Mouse (Mus musculus): ENCODE measurements around the gene Osbpl9. TPM values are rescaled to one million over a fixed set of nuclear protein-coding genes. Genes with fewer than 3 reads are reported as not detected.

Gene Osbpl9
- total RNA-seq, 2 experiments from 2014 or later = 56.2 to 59.7 TPM

DNA sequence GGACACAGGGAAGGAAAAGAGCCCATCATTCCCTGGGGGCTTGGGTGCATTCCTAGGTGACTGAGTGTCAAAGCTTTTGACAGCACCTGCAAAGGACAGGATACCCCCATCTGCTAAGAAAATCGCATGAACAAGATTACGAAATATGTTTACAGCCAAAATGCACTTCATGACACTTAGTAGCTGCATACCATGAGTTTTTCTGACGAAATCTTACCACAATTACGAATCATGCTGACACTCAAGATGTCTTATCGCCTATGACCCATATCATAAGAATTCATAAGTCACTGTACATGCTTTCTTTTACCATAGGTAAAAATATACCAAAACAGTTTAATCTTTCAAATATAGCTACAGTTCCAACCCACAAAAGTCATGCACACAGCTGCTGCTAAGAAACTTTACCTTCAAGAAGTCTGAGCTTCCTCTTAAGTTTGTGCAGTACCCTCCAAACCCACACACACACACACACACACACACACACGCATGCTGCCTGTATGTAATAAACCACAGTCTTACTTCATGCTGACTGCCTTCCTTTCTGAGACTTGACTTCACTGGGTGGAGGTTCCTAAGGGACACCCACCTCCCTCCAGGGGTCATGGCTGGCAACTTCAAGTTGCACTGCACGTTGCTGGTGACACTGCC lies 65.5 kb downstream of the Osbpl9 start:
- DNase-seq (ENCODE audit: low spot score in 2 of 2) = no peak

DNA sequence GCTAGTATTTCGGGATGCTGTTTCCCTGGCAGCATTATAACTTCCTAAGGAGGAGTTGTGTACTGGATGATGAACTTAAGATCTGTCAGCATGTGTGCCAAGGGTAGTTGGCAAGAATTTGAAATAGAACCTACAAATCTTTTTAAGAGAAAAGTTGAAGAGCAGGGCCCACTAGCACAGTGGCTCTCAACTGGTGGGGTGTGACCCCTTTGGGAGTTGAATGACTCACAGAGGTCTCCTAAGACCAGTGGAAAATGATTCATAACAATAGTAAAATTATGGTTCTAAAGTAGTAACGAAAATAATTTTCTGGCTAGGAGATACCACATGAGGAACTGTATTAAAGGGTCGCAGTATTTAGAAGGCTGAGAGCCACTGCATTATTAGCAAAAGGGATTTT lies 67.1 kb downstream of the Osbpl9 start:
- no peak for DNase-seq (ENCODE audit: low spot score in 2 of 2)

DNA sequence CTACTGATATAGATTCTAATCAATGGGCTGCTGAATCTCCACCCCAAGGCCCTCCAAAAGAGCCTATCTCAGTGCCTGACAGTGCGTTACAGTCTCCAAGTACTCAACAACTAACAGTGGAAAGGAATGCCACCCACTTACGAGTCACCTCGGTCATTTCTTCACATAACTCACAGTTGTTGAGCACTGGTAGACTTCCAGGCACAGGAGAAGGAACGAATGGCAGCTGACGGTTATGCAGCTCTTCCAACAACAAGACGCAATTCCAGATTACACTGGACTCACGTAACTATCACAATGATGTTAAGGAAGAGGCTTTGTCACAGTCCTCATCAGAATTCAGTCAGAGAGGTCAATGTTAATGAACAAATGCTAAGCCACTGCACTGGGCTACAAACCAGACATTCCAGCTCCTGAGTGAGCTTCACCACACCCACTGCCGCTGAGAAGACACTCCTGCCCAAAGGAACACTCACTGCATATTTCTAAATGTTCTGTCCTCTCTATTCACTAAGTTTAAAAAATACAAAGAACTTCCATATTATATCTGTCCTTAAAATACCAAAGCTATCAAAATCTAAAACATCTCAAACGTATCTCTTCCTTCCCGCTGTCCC lies 70.7 kb downstream of the Osbpl9 start:
- DNase-seq (ENCODE audit: low spot score in 2 of 2) = no peak

DNA sequence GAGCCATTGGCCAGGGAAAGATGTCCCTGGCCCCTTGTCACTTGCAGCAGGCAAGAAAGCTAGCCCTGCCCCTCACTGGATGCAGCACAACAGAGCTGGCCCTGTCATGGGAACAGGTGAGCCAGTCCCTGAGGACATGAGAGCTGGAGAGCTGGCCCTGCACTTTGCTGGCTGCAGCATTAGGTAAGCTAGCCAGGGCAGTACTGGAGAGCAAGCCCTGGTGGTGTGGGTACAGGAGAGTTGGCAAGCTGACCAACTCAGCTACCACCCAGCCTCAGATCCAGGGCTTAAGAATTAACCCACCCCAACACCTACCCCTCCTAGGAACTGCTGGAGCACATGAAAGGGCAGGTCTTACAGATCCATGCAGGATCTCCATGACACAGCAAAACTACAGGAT lies 73.1 kb downstream of the Osbpl9 start:
- DNase-seq (ENCODE audit: low spot score in 2 of 2) = no peak

DNA sequence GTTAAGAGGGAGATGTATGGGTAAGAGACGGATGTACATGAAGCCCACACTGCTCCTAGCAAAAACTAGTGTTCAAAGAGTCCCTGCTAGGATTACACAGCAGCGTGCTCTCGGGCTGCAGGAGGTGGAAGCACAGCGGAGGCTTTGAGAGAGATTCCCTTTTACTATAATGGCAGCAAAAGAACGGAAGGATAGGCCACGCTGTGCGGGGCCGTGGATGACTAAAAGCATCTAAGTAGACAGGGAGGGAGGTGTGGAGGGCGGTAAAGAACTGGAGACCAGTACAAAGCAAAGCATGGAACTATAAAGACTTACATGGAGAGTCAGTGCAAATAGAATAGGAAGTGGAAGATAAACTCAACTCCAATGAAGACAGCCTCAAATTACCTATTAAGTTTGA lies 74.1 kb downstream of the Osbpl9 start:
- DNase-seq (ENCODE audit: low spot score in 2 of 2) = no peak

DNA sequence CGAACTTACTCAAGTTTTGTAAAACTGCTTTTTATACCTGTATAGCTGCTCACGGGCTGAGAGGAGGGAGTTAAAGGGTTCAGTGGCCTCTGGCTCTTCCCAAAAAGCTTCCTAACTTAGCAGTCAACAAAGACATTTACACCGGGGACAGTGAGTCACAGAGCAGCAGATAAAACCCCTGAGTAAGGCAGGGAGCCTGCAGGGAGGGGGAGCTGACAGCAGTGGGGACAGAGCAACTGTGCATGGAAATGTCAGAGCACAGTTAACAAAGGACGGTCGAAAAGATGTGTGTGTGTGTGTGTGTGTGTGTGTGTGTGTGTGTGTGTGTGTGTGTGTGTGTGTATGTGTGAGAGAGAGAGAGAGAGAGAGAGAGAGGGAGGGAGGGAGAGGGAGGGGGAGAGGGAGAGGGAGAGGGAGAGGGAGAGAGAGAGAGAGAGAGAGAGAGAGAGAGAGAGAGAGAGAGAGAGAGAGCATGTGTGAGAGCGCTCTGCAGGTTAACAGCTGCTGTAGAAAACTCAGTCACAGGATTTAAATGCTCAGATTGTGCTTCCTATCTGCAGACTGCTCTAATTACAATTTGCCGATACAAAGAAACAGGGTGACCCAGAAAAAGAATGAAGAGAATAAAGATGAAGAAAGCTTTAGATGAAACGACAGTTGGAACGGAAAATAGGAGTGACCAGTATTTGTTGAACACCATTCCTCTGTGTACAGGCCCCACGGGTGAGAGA lies 75.1 kb downstream of the Osbpl9 start:
- no peak for DNase-seq (ENCODE audit: low spot score in 2 of 2)

DNA sequence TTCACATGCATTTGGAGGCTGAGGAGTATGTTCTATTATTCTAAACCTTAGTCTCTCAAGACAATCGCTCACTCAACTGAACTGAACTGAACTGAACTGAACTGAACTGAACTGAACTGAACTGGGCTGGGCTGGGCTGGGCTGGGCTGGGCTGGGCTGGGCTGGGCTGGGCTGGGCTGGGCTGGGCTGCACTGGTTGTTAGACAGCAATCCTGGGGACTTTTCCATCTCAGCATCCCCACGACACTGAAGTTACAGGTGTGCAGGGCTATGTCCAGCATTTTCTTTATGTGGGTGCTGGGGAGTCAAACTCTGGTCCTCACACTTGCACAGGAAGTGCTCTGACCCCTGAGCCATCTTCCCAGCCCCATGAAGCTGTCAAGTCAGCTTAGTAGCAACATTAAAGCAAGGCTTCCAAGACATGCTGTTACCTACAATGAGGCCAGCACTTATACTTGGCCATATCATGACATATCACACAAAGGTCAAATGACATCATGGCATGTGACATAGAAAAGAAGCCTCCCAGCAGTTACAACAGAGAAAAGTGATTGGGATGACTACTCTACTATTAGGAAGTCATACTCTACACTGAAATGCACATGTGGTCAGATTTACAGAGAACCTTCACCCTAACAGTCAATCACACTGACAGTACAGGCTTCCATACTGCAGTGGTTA lies 76.2 kb downstream of the Osbpl9 start:
- no peak for DNase-seq (ENCODE audit: low spot score in 2 of 2)

DNA sequence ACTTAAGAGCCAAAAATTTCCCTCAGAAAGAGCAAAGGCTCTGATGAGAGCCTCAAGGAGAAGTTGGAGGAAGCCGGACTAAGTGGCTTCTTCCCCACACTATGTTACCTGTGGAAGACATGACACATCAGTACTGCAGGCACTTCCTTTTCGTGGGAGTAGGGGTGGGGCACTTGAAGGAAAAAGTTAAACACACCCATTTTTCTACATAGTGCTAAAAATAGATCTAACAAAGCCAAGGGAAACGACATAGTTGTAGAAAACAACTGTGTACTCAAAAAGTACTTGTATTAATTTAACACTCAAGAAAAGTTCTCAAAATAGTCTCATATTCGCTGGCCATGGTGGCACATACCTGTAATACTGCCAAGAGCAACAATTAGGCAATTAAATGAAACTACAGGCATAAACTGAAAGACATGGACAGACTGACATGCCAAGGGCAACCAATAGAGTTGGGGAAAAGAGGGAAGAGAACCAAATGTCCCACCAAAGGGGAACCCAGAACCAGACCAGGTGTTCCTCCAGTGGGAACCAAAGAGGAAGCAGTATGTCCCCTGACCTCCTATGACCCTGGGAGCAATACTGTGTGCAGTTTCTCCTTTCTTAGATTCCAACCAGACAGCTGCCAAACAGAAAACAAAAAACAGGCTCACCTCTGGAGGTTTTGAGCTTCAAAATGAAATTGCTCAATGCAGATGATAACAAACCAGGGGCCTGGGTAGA lies 79.1 kb downstream of the Osbpl9 start:
- DNase-seq (ENCODE audit: low spot score in 2 of 2) = no peak

DNA sequence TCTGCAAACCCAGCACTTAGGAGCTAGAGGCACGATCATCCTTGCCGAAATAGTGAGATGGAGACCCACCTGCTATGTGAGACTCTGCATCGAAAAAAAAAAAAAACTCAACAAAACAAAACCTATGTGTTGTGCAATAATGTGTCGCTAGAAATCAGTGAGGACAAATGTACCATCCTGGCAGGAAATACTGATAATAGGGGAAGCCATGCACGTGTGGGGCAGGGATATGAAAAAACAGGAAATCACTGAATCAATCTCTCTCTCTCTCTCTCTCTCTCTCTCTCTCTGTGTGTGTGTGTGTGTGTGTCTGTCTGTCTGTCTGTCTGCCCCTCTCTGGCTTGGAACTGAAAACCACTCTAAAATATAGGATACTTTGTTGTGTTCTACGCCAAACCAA lies 81.3 kb downstream of the Osbpl9 start:
- no peak for DNase-seq (ENCODE audit: low spot score in 2 of 2)

DNA sequence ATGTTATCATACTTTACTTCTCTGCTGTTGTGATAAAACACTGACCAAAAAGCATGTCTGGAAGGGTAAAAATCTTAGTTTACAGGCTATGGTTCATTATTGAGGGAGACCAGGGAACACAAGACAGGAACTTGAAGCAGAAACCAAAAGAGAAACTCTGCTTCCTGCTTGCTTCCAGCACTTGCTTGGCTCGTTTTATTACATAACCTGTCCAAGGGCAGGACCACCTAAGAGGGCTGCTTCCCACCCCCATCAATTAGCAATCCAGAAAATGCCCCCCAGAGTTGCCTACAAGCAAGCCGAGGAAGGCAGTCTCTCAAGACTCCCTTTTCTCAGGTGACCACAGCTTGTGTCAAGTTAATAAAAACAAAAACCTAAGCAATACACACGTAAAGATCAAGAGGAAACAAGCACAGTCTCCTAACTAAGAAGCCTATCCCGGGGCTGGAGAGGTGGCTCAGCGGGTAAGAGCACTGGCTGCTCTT lies 82.4 kb downstream of the Osbpl9 start:
- no peak for DNase-seq (ENCODE audit: low spot score in 2 of 2)

DNA sequence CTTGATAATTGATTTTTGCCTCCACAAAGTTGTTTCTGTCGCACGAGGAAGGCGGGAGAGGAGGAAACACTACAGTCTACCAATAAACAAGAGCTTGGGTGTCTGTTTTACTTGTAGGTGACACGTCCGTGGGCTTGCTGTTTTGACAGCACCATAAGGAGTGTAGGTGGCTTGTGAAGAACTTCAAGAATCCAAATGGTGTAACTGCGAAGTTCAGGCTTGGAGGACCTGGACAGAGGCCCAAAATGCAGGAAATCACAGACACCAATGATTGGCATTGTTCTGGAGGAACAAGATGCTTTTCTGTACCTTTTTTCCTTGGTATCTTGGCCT lies 83.8 kb downstream of the Osbpl9 start:
- peak in 1 of 2 experiments; percentile 59 for DNase-seq (ENCODE audit: low spot score in 2 of 2)

DNA sequence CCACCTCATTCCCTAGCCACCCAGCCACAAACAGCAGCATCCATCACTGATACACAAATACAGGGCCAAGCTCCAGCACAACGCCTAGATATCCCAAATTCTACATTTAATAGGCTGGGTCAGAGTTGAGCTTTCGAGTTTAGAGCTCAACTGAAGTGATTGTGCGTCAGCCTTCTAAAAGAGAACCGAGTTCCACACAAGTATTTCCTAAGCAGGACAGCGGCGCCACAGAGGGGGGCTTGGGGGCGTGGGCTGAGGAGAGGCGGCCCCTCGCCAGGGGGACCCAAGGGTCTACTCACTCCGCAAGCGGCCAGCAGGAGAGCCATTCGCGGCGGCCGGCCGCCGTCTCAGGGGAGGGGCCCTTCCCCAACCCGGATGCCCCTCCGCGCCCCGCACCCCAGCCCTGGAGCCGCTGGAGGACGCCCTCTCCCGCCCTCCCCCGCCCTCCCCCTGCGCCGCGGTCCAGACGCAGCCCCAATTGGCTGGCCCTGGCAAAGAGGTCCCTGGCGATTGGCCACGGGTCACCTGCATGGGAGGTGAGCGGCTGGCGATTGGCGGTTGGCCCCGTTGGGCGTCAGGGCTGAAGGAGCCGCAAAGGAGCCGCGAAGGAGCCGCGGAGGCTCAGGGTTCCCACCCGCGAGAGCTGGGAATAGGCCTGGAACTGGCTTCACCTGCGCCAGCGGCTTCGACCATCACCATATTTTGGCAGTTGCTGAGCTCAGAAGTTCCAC lies 84.3 kb downstream of the Osbpl9 start:
- DNase-seq (ENCODE audit: low spot score in 2 of 2) = peak; percentile 63 to 76

DNA sequence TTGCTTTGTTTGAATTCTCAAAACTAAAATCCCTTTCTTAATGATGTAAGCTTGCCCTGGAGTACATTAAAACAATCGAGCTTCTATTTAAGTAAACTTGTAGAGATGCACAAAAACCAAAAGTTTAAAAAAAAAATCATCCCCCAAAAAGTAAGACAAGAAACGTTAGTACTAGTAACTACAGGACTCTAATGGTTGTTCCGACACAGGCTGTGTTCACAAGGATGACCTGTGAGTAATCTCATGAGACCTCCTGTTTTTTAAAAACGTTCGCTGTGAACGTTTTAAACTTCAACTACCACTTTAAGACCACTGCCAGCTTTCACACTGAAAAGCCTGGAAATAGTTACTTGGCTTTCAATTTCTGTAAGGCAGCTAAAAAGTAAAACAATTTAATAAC lies 85.1 kb downstream of the Osbpl9 start:
- no peak for DNase-seq (ENCODE audit: low spot score in 2 of 2)

DNA sequence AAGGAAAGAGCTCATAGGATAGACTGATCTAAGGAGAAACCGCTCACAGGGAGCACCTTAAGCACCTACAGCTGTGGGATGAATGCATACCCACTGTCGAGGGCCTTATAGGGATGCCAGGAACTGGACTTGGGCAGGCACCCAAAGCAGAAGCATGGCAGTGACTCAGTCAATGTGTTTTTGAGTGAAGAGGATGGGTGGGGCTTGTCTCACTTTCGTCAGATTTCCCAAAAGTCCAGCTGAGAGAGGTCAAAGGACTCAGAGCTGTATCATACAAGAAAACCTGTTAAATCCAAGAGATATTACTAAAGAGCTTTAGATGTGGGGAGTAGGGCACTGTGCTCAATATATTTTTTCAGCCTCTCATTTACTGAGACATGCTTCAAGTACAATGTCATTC lies 85.6 kb downstream of the Osbpl9 start:
- no peak for DNase-seq (ENCODE audit: low spot score in 2 of 2)

DNA sequence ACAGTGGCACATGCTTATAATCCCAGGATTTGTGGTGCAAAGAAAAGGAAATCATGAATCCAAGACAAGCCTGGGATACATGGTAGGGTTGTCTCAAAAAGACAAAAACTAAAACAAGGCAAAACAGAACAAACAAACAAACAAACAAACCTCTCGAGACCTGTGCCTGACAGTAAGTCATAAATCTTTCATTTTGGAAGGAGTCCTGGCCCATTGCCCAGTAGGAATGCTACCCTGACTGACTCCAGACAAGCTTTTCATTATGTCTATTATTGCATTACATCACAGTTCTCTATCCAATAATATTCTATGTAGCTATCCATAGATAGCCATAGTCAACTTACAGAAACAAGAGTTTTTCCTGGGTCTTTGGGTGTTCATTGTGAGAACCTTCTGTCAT lies 86.3 kb downstream of the Osbpl9 start:
- no peak for DNase-seq (ENCODE audit: low spot score in 2 of 2)

DNA sequence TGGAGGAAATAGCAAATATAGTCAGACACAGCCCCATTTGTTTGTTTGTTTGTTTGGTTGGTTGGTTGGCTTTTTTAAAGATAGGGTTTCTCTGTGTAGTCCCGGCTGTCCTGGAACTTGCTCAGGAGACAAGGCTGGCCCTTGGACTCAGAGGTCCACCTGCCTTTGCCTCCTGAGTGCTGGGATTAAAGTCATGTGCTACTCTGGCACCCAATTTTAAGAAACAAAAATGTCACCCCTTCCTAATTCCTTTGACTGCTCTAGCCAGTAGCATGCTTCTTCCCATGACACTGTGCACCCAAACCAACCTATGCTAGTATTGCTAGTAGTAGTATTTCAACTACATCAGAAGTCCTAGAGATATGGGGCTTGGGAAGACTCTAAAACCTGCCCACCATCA lies 87.8 kb downstream of the Osbpl9 start:
- DNase-seq (ENCODE audit: low spot score in 2 of 2) = no peak

DNA sequence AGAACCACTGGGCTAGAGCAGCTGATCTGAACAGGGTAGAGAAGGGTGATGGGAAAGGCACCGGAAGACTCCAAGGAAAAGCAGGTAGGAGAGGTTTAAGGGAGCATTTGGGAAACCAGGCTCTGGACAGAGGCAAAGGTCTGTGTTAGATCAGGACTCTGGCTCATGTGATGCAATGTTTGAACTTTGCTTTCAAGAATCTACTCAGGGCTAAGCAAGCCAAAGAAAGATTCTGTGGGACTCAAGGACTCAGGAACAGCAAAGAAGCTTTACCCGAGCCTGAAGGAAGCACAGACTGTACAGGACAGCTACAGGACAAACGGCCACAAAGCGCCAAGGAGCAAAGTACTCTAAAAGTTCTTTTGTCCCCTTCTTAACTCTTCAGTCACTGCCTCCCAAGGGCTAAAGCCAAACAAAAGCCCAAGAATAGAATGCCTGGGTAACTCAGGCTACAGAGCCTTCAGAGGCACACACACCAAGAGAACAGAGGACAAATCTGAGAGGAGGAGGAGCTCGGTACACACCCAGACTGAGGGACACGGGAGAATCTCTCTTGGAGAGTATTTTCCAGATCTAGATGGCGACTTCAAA lies 89.1 kb downstream of the Osbpl9 start:
- no peak for DNase-seq (ENCODE audit: low spot score in 2 of 2)

DNA sequence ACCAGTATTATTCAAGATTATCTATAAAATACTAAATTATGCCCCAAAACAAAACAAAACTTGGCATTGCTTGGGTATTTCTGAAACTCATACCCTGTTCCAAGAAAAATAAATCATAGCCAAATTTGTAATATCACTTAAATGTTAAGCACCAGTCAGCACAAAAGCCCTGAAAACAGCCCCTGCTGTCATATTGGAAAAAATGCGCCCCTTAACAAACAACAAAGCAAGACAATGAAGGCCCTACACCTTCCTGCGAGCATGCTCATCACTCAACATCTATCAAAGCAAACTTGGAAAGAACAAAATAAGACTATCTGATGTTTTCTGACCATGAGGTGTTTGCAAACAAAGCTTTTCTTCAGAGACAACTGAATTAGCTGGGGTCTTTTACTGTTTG lies 91.1 kb downstream of the Osbpl9 start:
- no peak for DNase-seq (ENCODE audit: low spot score in 2 of 2)

DNA sequence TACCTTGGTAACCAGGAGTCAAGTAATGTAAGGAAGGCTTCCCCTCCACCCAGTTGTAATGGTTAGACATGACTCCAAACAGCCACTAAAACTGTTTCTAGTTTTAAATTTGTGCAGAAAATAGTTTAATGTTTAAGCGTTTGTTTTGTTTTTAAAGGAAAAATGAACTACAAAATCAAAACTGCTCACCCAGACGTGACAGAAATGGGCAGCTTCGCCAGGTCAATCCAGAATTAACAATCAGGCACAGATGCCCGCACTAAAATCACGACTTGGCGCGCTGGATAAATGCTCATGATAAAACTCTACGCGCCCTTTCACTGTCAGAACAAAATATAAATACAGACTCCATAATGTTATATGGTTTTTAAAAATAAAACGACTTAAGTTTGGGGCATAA lies 92.4 kb downstream of the Osbpl9 start:
- no peak for DNase-seq (ENCODE audit: low spot score in 2 of 2)

DNA sequence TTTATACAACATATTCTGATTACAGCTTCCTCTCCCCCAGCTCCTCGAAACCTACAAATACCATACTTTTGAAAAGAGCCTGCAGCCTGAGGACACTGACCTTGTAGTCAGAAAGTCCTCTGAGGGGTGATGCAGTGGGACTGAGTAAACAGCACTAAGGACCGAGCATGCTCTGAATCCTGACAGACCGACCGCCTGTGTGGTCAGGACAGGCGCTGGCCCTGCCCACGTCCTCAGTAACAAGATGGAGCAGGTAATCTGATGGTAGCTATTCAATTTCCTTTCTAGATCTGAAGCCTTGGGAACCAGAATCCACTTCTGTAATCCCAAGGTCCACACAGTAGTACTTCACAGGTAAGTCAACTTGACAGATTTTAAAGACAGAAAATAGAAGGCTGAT lies 93.1 kb downstream of the Osbpl9 start:
- no peak for DNase-seq (ENCODE audit: low spot score in 2 of 2)

Measured in layer of hippocampus, postnatal 14 days (tissue).